Mouse (Mus musculus): Measurements from ENCODE around the gene Nppb. TPM values are rescaled to one million over a fixed set of nuclear protein-coding genes. Genes with fewer than 3 reads are reported as not detected.

Gene Nppb
- polyA plus RNA-seq, 1 experiment from 2014 or later = 171 TPM

Other genes starting within 250 kb of the Nppb start
- 8.4 and 9.0 TPM in 2 replicates for gene Zfp984, start 176.0 kb upstream of the Nppb start, polyA plus RNA-seq (2015; fragmentation: Nextera tagmentation; extraction: Ambion mirVana)
- 3.4 and 4.0 TPM in 2 replicates for gene Zfp933, start 137.4 kb upstream of the Nppb start, polyA plus RNA-seq (2015; fragmentation: Nextera tagmentation; extraction: Ambion mirVana)
- gene Miip, start 117.0 kb upstream of the Nppb start, polyA plus RNA-seq (2015; fragmentation: Nextera tagmentation; extraction: Ambion mirVana) = 24.1 and 33.0 TPM in 2 replicates
- 10.0 and 10.2 TPM in 2 replicates for gene Fv1, start 116.8 kb upstream of the Nppb start, polyA plus RNA-seq (2015; fragmentation: Nextera tagmentation; extraction: Ambion mirVana)
- 141 and 144 TPM in 2 replicates for gene Mfn2, start 81.1 kb upstream of the Nppb start, polyA plus RNA-seq (2015; fragmentation: Nextera tagmentation; extraction: Ambion mirVana)
- 52.1 and 60.0 TPM in 2 replicates for gene Plod1, start 49.0 kb upstream of the Nppb start, polyA plus RNA-seq (2015; fragmentation: Nextera tagmentation; extraction: Ambion mirVana)
- gene 2510039O18Rik, start 44.9 kb upstream of the Nppb start, polyA plus RNA-seq (2015; fragmentation: Nextera tagmentation; extraction: Ambion mirVana) = 12.1 and 17.6 TPM in 2 replicates
- 3,881 and 5,336 TPM in 2 replicates for gene Nppa, start 14.9 kb downstream of the Nppb start, polyA plus RNA-seq (2015; fragmentation: Nextera tagmentation; extraction: Ambion mirVana)
- 6.6 and 7.7 TPM in 2 replicates for gene Clcn6, start 53.0 kb downstream of the Nppb start, polyA plus RNA-seq (2015; fragmentation: Nextera tagmentation; extraction: Ambion mirVana)
- gene Mthfr, start 53.3 kb downstream of the Nppb start, polyA plus RNA-seq (2015; fragmentation: Nextera tagmentation; extraction: Ambion mirVana) = 11.2 and 16.1 TPM in 2 replicates
- 15.8 and 18.7 TPM in 2 replicates for gene Agtrap, start 102.2 kb downstream of the Nppb start, polyA plus RNA-seq (2015; fragmentation: Nextera tagmentation; extraction: Ambion mirVana)
- gene Mad2l2, start 144.6 kb downstream of the Nppb start, polyA plus RNA-seq (2015; fragmentation: Nextera tagmentation; extraction: Ambion mirVana) = 30.9 and 35.4 TPM in 2 replicates
- gene Draxin, start 144.9 kb downstream of the Nppb start, polyA plus RNA-seq (2015; fragmentation: Nextera tagmentation; extraction: Ambion mirVana) = 0.15 TPM in 1 of 2 replicates, not detected in the other
- 18.8 and 19.7 TPM in 2 replicates for gene Fbxo6, start 166.4 kb downstream of the Nppb start, polyA plus RNA-seq (2015; fragmentation: Nextera tagmentation; extraction: Ambion mirVana)
- gene Fbxo44, start 174.7 kb downstream of the Nppb start, polyA plus RNA-seq (2015; fragmentation: Nextera tagmentation; extraction: Ambion mirVana) = 26.5 and 27.0 TPM in 2 replicates
- gene Fbxo2, start 174.8 kb downstream of the Nppb start, polyA plus RNA-seq (2015; fragmentation: Nextera tagmentation; extraction: Ambion mirVana) = 0.59 and 1.5 TPM in 2 replicates